Mouse (Mus musculus) liver, postnatal 0 days (tissue): ENCODE results near the gene Timm8a2. TPM values are rescaled to one million over a fixed set of nuclear protein-coding genes. Genes with fewer than 3 reads are reported as not detected.

Experiments used
- ATAC-seq: fragments of 200-750 bp; cut with Nextera tagmentation; 2 replicates; pipeline ENCODE4 v1.8.0; 2017; ENCODE audit warnings: mild to moderate bottlenecking, moderate library complexity
- DNase-seq: peaks from one replicate; pipeline ENCODE4 v3.0.0-alpha.2; 2016
- H3K27ac ChIP-seq: fragments of 300-500 bp; sonication (generic); 2 replicates; pipeline ENCODE4 v1.5.1; 2014; ENCODE audit warnings: antibody characterized with exemption, moderate library complexity, mild to moderate bottlenecking, low read depth
- H3K27me3 ChIP-seq: fragments of 300-500 bp; sonication (generic); 2 replicates; pipeline ENCODE4 v1.6.1; 2014; ENCODE audit warnings: low read length, control low read depth, mixed read lengths; ENCODE audit not compliant: insufficient read depth
- H3K36me3 ChIP-seq: fragments of 300-500 bp; sonication (generic); replicated peaks from 2 replicates; pipeline ENCODE4 v1.6.1; 2014; ENCODE audit warnings: mild to moderate bottlenecking, control low read depth, low read length, moderate library complexity, mixed read lengths; ENCODE audit not compliant: insufficient read depth
- H3K4me1 ChIP-seq: fragments of 300-500 bp; sonication (generic); 2 replicates; pipeline ENCODE4 v1.6.1; 2014; ENCODE audit warnings: antibody characterized with exemption, mild to moderate bottlenecking, control low read depth; ENCODE audit not compliant: insufficient read depth
- H3K4me2 ChIP-seq: fragments of 300-500 bp; sonication (generic); 2 replicates; pipeline ENCODE4 v1.6.1; 2014; ENCODE audit warnings: low read depth, mild to moderate bottlenecking, low read length, moderate library complexity, mixed read lengths
- H3K4me3 ChIP-seq: fragments of 300-500 bp; sonication (generic); 2 replicates; pipeline ENCODE4 v1.5.1; 2014; ENCODE audit warnings: low read depth, low read length
- H3K9ac ChIP-seq: fragments of 300-500 bp; sonication (generic); replicated peaks from 2 replicates; pipeline ENCODE4 v1.6.1; 2014; ENCODE audit warnings: mild to moderate bottlenecking, moderate library complexity
- H3K9me3 ChIP-seq: fragments of 300-500 bp; sonication (generic); 2 replicates; pipeline ENCODE4 v1.6.1; 2016; ENCODE audit warnings: mild to moderate bottlenecking, control low read depth, low read length, mixed read lengths
- CTCF ChIP-seq: sonication (generic); IDR thresholded peaks from 2 replicates; pipeline ENCODE4 v1.5.1; 2016; ENCODE audit warnings: antibody characterized with exemption, low read depth
- EP300 ChIP-seq: IDR thresholded peaks from 2 replicates; pipeline ENCODE4 v1.6.1; 2016; ENCODE audit warnings: antibody characterized with exemption, low read depth, mild to moderate bottlenecking
- WGBS: fragments of 180-500 bp; shearing (Covaris S2); extraction: QIAGEN DNeasy Blood & Tissue Kit; methylation state at CpG from one replicate; pipeline ENCODE4 v1.1.7; 2014; ENCODE audit not compliant: insufficient replicate concordance; 5-methylcytosine and 5-hydroxymethylcytosine counted together
- polyA plus RNA-seq: library from polyadenylated mRNA; unstranded; fragments of >200 nt; fragmentation: Nextera tagmentation; extraction: Ambion mirVana; gene quantifications from 2 replicates; pipeline ENCODE4 v1.2.1, GENCODE M21; 2015

Timm8a2 gene
- polyA plus RNA-seq, 1 experiment from 2014 or later: not detected

- 45% methylated on average over 11 of the region's 11 CpGs for WGBS
- no peak overlapping the region; the same call in 1 of the 2 replicates for H3K9ac ChIP-seq
- ATAC-seq (peak; percentile 38; the same call in 1 of the 2 replicates), DNase-seq (no peak)
- TF ChIP-seq EP300 (no peak), CTCF (no peak)
- peak overlapping the region; percentile 40 for H3K4me2 ChIP-seq
- H3K27ac ChIP-seq: peak overlapping the region; percentile 62
- H3K27me3 ChIP-seq: no peaks in the 10 kb centered on the region
- H3K4me1 ChIP-seq: peaks cover 16% of the 10 kb centered on the region
- no peaks in the 10 kb centered on the region for H3K9me3 ChIP-seq
- H3K4me3 ChIP-seq: no peak overlapping the region
- no peaks in the 10 kb centered on the region for H3K36me3 ChIP-seq
These were observed 5.3 kb upstream of the Timm8a2 start for GRCm38 (mm10) chr14:122028926-122029745.

- Histone ChIP-seq H3K4me3 (no peak overlapping the region), H3K9ac (no peak overlapping the region), H3K4me1 (peaks cover 16% of the 10 kb centered on the region), H3K4me2 (no peak overlapping the region), H3K36me3 (no peaks in the 10 kb centered on the region), H3K9me3 (no peaks in the 10 kb centered on the region; the same call in 1 of the 2 replicates), H3K27ac (peak overlapping the region; percentile 62), H3K27me3 (no peaks in the 10 kb centered on the region)
- no peak for DNase-seq
- TF ChIP-seq CTCF (no peak), EP300 (no peak)
- ATAC-seq: no peak
- WGBS: 72% methylated on average over 4 of the region's 4 CpGs
These were observed 4.6 kb upstream of the Timm8a2 start for GRCm38 (mm10) chr14:122029851-122030250.

GRCm38 (mm10) chr14:122032045-122032444 lies 2.4 kb upstream of the Timm8a2 start:
- Histone ChIP-seq H3K9ac (no peak overlapping the region), H3K27me3 (no peaks in the 10 kb centered on the region), H3K4me3 (no peak overlapping the region), H3K4me2 (no peak overlapping the region), H3K4me1 (peaks cover 16% of the 10 kb centered on the region), H3K27ac (no peak overlapping the region), H3K9me3 (peaks cover 5% of the 10 kb centered on the region), H3K36me3 (no peaks in the 10 kb centered on the region)
- ATAC-seq: no peak
- DNase-seq: no peak
- TF ChIP-seq CTCF: no peak
- no peak for TF ChIP-seq EP300
- WGBS: 66% methylated on average over 2 of the region's 2 CpGs

GRCm38 (mm10) chr14:122035181-122035580 lies 707 bp downstream of the Timm8a2 start:
- Histone ChIP-seq H3K27me3 (no peaks in the 10 kb centered on the region), H3K9ac (no peak overlapping the region), H3K27ac (no peak overlapping the region), H3K9me3 (peaks cover 5% of the 10 kb centered on the region), H3K36me3 (no peaks in the 10 kb centered on the region), H3K4me3 (no peak overlapping the region), H3K4me2 (no peak overlapping the region), H3K4me1 (no peaks in the 10 kb centered on the region)
- no peak for TF ChIP-seq EP300
- no peak for TF ChIP-seq CTCF
- 79% methylated on average over 1 of the region's 1 CpGs for WGBS
- ATAC-seq (no peak), DNase-seq (no peak)

- Histone ChIP-seq H3K4me3 (no peak overlapping the region), H3K4me2 (no peak overlapping the region), H3K4me1 (no peaks in the 10 kb centered on the region), H3K27me3 (no peaks in the 10 kb centered on the region), H3K27ac (no peak overlapping the region), H3K9me3 (peaks cover 5% of the 10 kb centered on the region), H3K9ac (no peak overlapping the region), H3K36me3 (no peaks in the 10 kb centered on the region)
- ATAC-seq (no peak), DNase-seq (no peak)
- TF ChIP-seq CTCF (no peak), EP300 (no peak)
- 56% methylated on average over 2 of the region's 2 CpGs for WGBS
These were observed 1.4 kb downstream of the Timm8a2 start for GRCm38 (mm10) chr14:122035860-122036259.

- no peak for ATAC-seq
- 74% methylated on average over 13 of the region's 13 CpGs for WGBS
- Histone ChIP-seq H3K27me3 (no peaks in the 10 kb centered on the region), H3K4me3 (no peak overlapping the region), H3K36me3 (no peaks in the 10 kb centered on the region), H3K9me3 (peaks cover 5% of the 10 kb centered on the region), H3K4me2 (no peak overlapping the region), H3K9ac (no peak overlapping the region), H3K27ac (no peak overlapping the region), H3K4me1 (0 out of 2 replicates have a peak, but pooled peaks cover 6% of the 10 kb centered on the region)
- TF ChIP-seq CTCF (peak; percentile 34), EP300 (no peak)
- DNase-seq: no peak
These were observed 4.6 kb downstream of the Timm8a2 start for GRCm38 (mm10) chr14:122038874-122039647.
